Mouse (Mus musculus) neutrophil, adult 5-6 weeks (primary cell): Measurements from ENCODE around the gene Pitpnb. TPM values are rescaled to one million over a fixed set of nuclear protein-coding genes. Genes with fewer than 3 reads are reported as not detected.

Experiments
- ATAC-seq: fragments of 151-379, 151-347 bp; 2 replicates; pipeline ENCODE4 v1.8.0; 2017; ENCODE audit warnings: mild to moderate bottlenecking, moderate TSS enrichment; ENCODE audit not compliant: insufficient number of reproducible peaks, poor library complexity, low FRiP score, severe bottlenecking; ENCODE audit errors: extremely low read depth
- total RNA-seq: library from RNA; stranded (forward); fragments of 200-1000 nt; gene quantifications from 2 replicates; pipeline ENCODE4 v1.2.3, GENCODE M21; 2017

The Pitpnb gene
- total RNA-seq, 1 experiment from 2014 or later = 20.6 TPM

DNA sequence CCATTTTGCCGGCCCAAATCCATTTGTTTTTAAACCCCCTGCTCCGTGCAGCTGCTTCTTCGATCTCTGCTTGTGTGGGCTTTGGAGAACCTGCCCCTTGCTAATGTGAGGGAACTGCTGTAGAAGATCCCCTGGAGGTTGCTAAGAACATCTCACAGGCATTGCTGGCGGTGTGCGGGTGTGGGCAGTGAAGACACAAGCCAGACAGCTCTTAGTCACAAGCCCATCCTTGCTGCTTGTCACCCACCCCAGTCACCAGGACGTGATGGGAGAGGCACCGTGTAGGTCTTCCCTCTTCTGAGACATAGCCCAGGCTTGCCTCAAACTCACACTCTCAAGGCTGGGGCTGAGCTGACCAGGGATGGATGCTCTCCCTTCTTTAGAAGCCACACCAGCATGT is 106.6 kb downstream of the Pitpnb start:
- ATAC-seq = no peak

Other genes starting within 250 kb of the Pitpnb start
- not detected in 2 replicates for gene Mn1, start 86.6 kb downstream of the Pitpnb start, total RNA-seq